Mouse (Mus musculus): Measurements from ENCODE around the gene Jchain.

GRCm38 (mm10) chr5:88534697-88535096, 7.0 kb upstream of the Jchain start:
- TF ChIP-seq CTCF (IDR thresholded peaks at IDR 0.05; ENCODE audit: insufficient read depth, low read depth, low read length) (no peak), POLR2A (IDR thresholded peaks at IDR 0.05; ENCODE audit: insufficient read depth, low read depth, low read length) (no peak)

Measured in olfactory bulb, adult 2 months (tissue).